Comparison of ENCODE assay signal across 7 mouse cellular contexts in genomic region chr4:48045721-48046460, GRCm38 (mm10). TPM values are rescaled to one million over a fixed set of nuclear protein-coding genes. Genes with fewer than 3 reads are reported as not detected.
DNase-seq lines count a peak whose midpoint lies in the region; TF ChIP-seq lines count a peak whose summit lies in the region.

No protein-coding gene starts in this region.

- H3K36me3 ChIP-seq in C2C12 (ENCODE audit: control insufficient read depth, insufficient read depth): no peaks in the 10 kb centered on the region
- no peaks in the 10 kb centered on the region for H3K36me3 ChIP-seq in E14TG2a.4 (ENCODE audit: insufficient read depth, low read length)
- no peaks in the 10 kb centered on the region for H3K36me3 ChIP-seq in macrophage (ENCODE audit: inconsistent target)

- no peaks in the 10 kb centered on the region for H3K9me3 ChIP-seq in E14TG2a.4 (ENCODE audit: low read length)

- H3K79me2 ChIP-seq in C2C12 (ENCODE audit: control insufficient read depth, insufficient read depth) (no peaks in the 10 kb centered on the region), macrophage (ENCODE audit: inconsistent target) (no peaks in the 10 kb centered on the region)

- no peak overlapping the region for H3K27ac ChIP-seq in macrophage

- WGBS in macrophage (ENCODE audit: missing documents): under 1% methylated on average over 39 of the region's 39 CpGs

- H3K27me3 ChIP-seq in C2C12 (ENCODE audit: control insufficient read depth, insufficient read depth, insufficient read length) (peaks cover 14% of the 10 kb centered on the region), E14TG2a.4 (ENCODE audit: insufficient read depth, low read length) (peaks cover 81% of the 10 kb centered on the region)

- H3ac ChIP-seq in C2C12 (ENCODE audit: control insufficient read depth, insufficient read length, low read depth): peak overlapping the region; percentile 40

- H3K4me1 ChIP-seq in E14TG2a.4 (replicated peaks; ENCODE audit: low read depth, low read length): peaks cover 52% of the 10 kb centered on the region

- TF ChIP-seq CTCF in C2C12 (IDR thresholded peaks at IDR 0.05; ENCODE audit: control insufficient read depth, insufficient read depth, insufficient read length) (no peak), E14TG2a.4 (conservative IDR thresholded peaks at IDR 0.05; ENCODE audit: low read length) (no peak)

- peak; percentile 59 for DNase-seq in cerebellum, adult 9-10 months
- peak; percentile 33 to 50 for DNase-seq in heart, adult 9 months (ENCODE audit: low spot score in 2 of 2)
- DNase-seq in kidney, postnatal 10 days: peak; percentile 47
- DNase-seq in spleen, postnatal 10 days (ENCODE audit: low spot score in 2 of 2): peak; percentile 42 to 60

- H3K79me3 ChIP-seq in C2C12 (ENCODE audit: low read depth): no peaks in the 10 kb centered on the region

- H3K4me3 ChIP-seq in C2C12 (ENCODE audit: insufficient read depth, poor library complexity, severe bottlenecking) (peak overlapping the region; percentile 40), E14TG2a.4 (replicated peaks; ENCODE audit: low read length) (peak overlapping the region; percentile 88), macrophage (ENCODE audit: inconsistent target) (peak overlapping the region; percentile 75; the same call in 1 of the 2 replicates)

TF ChIP-seq in C2C12, 6 proteins besides CTCF, POLR2A, EP300 and RAD21:
- no peak for TF ChIP-seq CEBPB (IDR thresholded peaks at IDR 0.05; ENCODE audit: low read depth)
- no peak for TF ChIP-seq MYOD1 (IDR thresholded peaks at IDR 0.05; ENCODE audit: control insufficient read depth, insufficient read length, low read depth)
- TF ChIP-seq MYOG (IDR thresholded peaks at IDR 0.05; ENCODE audit: control insufficient read depth, extremely low read depth, insufficient read length): no peak
- TF ChIP-seq USF1 (IDR thresholded peaks at IDR 0.05; ENCODE audit: low read depth): no peak
- no peak for TF ChIP-seq FOSL1 (IDR thresholded peaks at IDR 0.05; ENCODE audit: insufficient read depth, low read length, poor library complexity, severe bottlenecking)

RNA-seq across cellular contexts. Expression of gene Nr4a3, which starts 0.9 kb away (rescaled TPM):
- polyA plus RNA-seq in C2C12 (2012; fragmentation: generic; extraction: Trizol) (0.18 TPM), macrophage (2018) (0.17 to 1.2 TPM (median 0.79 TPM) in 3 replicates)
- total RNA-seq in macrophage (2018; cell fraction: chromatin; rRNA removed): 10 to 100 TPM in 8 of 26 experiments, 1 to 10 TPM in 13, under 1 TPM in 4, not detected in 1; 0.16 to 40.8 (median 5.8) TPM
- 10 to 100 TPM in 3 of 26 experiments, 1 to 10 TPM in 13, under 1 TPM in 10; 0.23 to 25.5 (median 2.0) TPM for total RNA-seq in macrophage (2018; cell fraction: cytosol; rRNA removed)
- 10 to 100 TPM in 10 of 26 experiments, 1 to 10 TPM in 9, under 1 TPM in 7; 0.30 to 37.2 (median 3.2) TPM for total RNA-seq in macrophage (2018; cell fraction: nucleus; rRNA removed)
